Mouse (Mus musculus): Measurements from ENCODE around the gene Tex35.

Tex35 gene

DNA sequence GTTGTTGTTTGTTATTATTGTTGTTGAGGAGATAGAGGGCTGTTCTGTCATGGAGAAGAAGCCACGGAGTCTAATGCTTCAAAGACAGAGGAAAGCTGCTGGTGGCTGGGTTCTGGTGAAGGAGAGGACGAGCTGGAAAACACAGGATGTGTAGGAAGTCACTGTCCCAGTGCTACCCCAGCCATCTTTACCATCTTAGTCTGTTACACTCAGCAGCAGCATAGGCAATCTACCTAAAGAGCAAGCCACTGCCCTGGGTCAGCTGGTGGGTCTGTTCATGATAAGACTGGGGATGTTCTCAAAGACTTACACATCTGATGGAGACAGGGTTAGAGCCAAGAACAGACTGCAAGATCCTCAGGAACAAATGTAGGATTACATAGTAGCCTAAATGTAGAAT lies 58.6 kb downstream of the Tex35 start:
- no peak for DNase-seq (ENCODE audit: low read depth)
